Mouse (Mus musculus): Measurements from ENCODE around the gene Zfp61.
"Not testable (repeated sequence)": the region's sequence is repeated elsewhere in the genome, so short reads cannot be mapped to it uniquely, and the experiment has no call there.

DNA sequence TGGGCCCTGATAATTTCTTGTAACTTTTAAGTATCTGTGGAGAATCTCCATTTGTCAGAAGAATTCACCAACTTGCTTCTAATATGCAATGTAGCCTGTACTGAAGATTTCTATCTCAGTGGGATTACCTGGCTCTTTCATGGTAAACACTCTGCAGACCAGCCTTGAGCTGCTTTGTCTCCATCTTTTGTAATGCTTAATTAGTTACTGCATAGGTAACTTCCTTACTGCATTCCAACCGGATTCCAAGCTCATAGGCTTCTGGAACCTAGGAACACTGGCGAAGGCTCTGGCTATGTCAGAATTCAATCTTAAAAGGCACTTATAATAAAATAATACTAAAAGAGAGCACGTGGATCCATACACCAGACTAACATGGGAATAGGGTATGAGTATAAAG, 22.3 kb downstream of the Zfp61 start:
- TF ChIP-seq CTCF (IDR thresholded peaks at IDR 0.05; ENCODE audit: low read depth, low read length); POLR2A (IDR thresholded peaks at IDR 0.05; ENCODE audit: extremely low read depth, insufficient read depth, low read length): not testable (repeated sequence)
